ENCODE assay signal across 8 mouse cellular contexts in genomic region chr16:96327251-96327650, GRCm38 (mm10).
DNase-seq lines count a peak whose midpoint lies in the region; ATAC-seq and TF ChIP-seq lines count a peak whose summit lies in the region.
"Not testable (repeated sequence)": the region's sequence is repeated elsewhere in the genome, so short reads cannot be mapped to it uniquely, and the experiment has no call there.

No protein-coding gene starts in this region.

- peak; percentile 33; the same call in 1 of the 2 replicates for ATAC-seq in embryonic facial prominence, embryonic 14.5 days (ENCODE audit: low read depth)
- peak; percentile 49; the same call in 1 of the 2 replicates for ATAC-seq in lung, embryonic 14.5 days (ENCODE audit: insufficient read depth)

- not testable (repeated sequence) for TF ChIP-seq POLR2A in kidney, adult 2 months (IDR thresholded peaks at IDR 0.05; ENCODE audit: low read depth, low read length)

- not testable (repeated sequence) for H3K4me3 ChIP-seq in embryonic facial prominence, embryonic 14.5 days (ENCODE audit: low read depth, low read length); kidney, adult 2 months (ENCODE audit: insufficient read depth, low read depth, low read length); lung, embryonic 14.5 days (ENCODE audit: low read depth, low read length)

- not testable (repeated sequence) for H3K27me3 ChIP-seq in embryonic facial prominence, embryonic 14.5 days (replicated peaks; ENCODE audit: control insufficient read depth, insufficient read depth, low read length); kidney, adult 2 months (replicated peaks; ENCODE audit: control insufficient read depth, insufficient read depth, low read length); lung, embryonic 14.5 days (ENCODE audit: insufficient read depth, low read length)

- peak; percentile 27 for DNase-seq in CD4-positive, CD25-positive, alpha-beta regulatory T cell, adult 2 months (ENCODE audit: low read depth, low spot score)
- peak; percentile 41 for DNase-seq in embryonic facial prominence, embryonic 14.5 days (ENCODE audit: low spot score)
- peak; percentile 82 for DNase-seq in kidney, adult 2 months
- peak; percentile 67 to 76 for DNase-seq in kidney, postnatal 36 days
- peak; percentile 36 for DNase-seq in lung, embryonic 14.5 days
- DNase-seq in naive thymus-derived CD4-positive, alpha-beta T cell, adult 2 months (ENCODE audit: low read depth): peak; percentile 11
- peak; percentile 41 to 43 for DNase-seq in thymus, postnatal 10 days (ENCODE audit: low spot score in 2 of 2)
- DNase-seq in urinary bladder, postnatal 36 days (ENCODE audit: low spot score in 2 of 2): peak; percentile 51 to 66

- not testable (repeated sequence) for H3K4me1 ChIP-seq in embryonic facial prominence, embryonic 14.5 days (ENCODE audit: control insufficient read depth, insufficient read depth, low read length); kidney, adult 2 months (ENCODE audit: control insufficient read depth, insufficient read depth, low read length); lung, embryonic 14.5 days (ENCODE audit: insufficient read depth)

- H3K9me3 ChIP-seq in embryonic facial prominence, embryonic 14.5 days (ENCODE audit: control insufficient read depth, low read length); lung, embryonic 14.5 days (ENCODE audit: low read depth, low read length): not testable (repeated sequence)

- TF ChIP-seq CTCF in kidney, adult 2 months (conservative IDR thresholded peaks at IDR 0.05; ENCODE audit: insufficient read depth, insufficient read length, low read depth, low read length); lung, embryonic 14.5 days (IDR thresholded peaks at IDR 0.05; ENCODE audit: low read depth): not testable (repeated sequence)

- H3K9ac ChIP-seq in embryonic facial prominence, embryonic 14.5 days (ENCODE audit: low read depth, low read length); lung, embryonic 14.5 days: not testable (repeated sequence)

- 38% methylated on average over 9 of the region's 9 CpGs for WGBS in embryonic facial prominence, embryonic 14.5 days
- WGBS in kidney, adult 2 months: 21% methylated on average over 9 of the region's 9 CpGs
- WGBS in lung, embryonic 14.5 days: 33% methylated on average over 9 of the region's 9 CpGs

- H3K36me3 ChIP-seq in embryonic facial prominence, embryonic 14.5 days (ENCODE audit: control insufficient read depth, insufficient read depth, low read length); kidney, adult 2 months (ENCODE audit: control insufficient read depth, insufficient read depth, low read length); lung, embryonic 14.5 days (ENCODE audit: insufficient read depth): not testable (repeated sequence)

- H3K27ac ChIP-seq in embryonic facial prominence, embryonic 14.5 days (replicated peaks; ENCODE audit: low read depth, low read length); kidney, adult 2 months (ENCODE audit: insufficient read depth, low read depth, low read length); lung, embryonic 14.5 days (ENCODE audit: low read depth): not testable (repeated sequence)

- 0 out of 2 replicates have a peak overlapping the region, but pooled peaks have one; percentile 4 for H3K4me2 ChIP-seq in embryonic facial prominence, embryonic 14.5 days (ENCODE audit: low read depth, low read length)
- not testable (repeated sequence) for H3K4me2 ChIP-seq in lung, embryonic 14.5 days

Comparison
In these comparisons a context has a peak if more than half of its experiments do, and no peak if none do; other contexts are left out.
1. DNase-seq: peak in every context shown above with its lines; median percentile 82 in kidney, adult 2 months; 72 in kidney, postnatal 36 days; 58 in urinary bladder, postnatal 36 days; 42 in thymus, postnatal 10 days; 41 in embryonic facial prominence, embryonic 14.5 days; 36 in lung, embryonic 14.5 days; 27 in CD4-positive, CD25-positive, alpha-beta regulatory T cell, adult 2 months; 11 in naive thymus-derived CD4-positive, alpha-beta T cell, adult 2 months.